Mouse (Mus musculus) stomach, embryonic 14.5 days (tissue): ENCODE measurements around the gene Rad50. TPM values are rescaled to one million over a fixed set of nuclear protein-coding genes. Genes with fewer than 3 reads are reported as not detected.

Experiments used
- ATAC-seq: fragments of 200-750 bp; cut with Nextera tagmentation; 2 replicates; pipeline ENCODE4 v1.8.0; 2017; ENCODE audit warnings: low read depth, moderate TSS enrichment; ENCODE audit not compliant: insufficient number of reproducible peaks, insufficient read depth, low FRiP score
- H3K27ac ChIP-seq: fragments of 300-500 bp; sonication (generic); 2 replicates; pipeline ENCODE4 v1.5.1; 2014; ENCODE audit warnings: mild to moderate bottlenecking, low read length, moderate library complexity, mixed read lengths
- H3K27me3 ChIP-seq: fragments of 300-500 bp; sonication (generic); 2 replicates; pipeline ENCODE4 v1.6.1; 2014; ENCODE audit warnings: low read length, control low read depth, mixed read lengths; ENCODE audit not compliant: control insufficient read depth, insufficient read depth
- H3K36me3 ChIP-seq: fragments of 300-500 bp; sonication (generic); 2 replicates; pipeline ENCODE4 v1.6.1; 2014; ENCODE audit warnings: mild to moderate bottlenecking, control low read depth, low read length, moderate library complexity, mixed read lengths; ENCODE audit not compliant: control insufficient read depth, insufficient read depth
- H3K4me1 ChIP-seq: fragments of 300-500 bp; sonication (generic); 2 replicates; pipeline ENCODE4 v1.6.1; 2014; ENCODE audit warnings: low read length, control low read depth, mixed read lengths; ENCODE audit not compliant: control insufficient read depth, insufficient read depth
- H3K4me2 ChIP-seq: fragments of 300-500 bp; sonication (generic); replicated peaks from 2 replicates; pipeline ENCODE4 v1.6.1; 2014; ENCODE audit warnings: low read depth, low read length, control low read depth
- H3K4me3 ChIP-seq: fragments of 300-500 bp; sonication (generic); 2 replicates; pipeline ENCODE4 v1.5.1; 2014; ENCODE audit warnings: low read depth, low read length, control low read depth
- H3K9ac ChIP-seq: fragments of 300-500 bp; sonication (generic); replicated peaks from 2 replicates; pipeline ENCODE4 v1.6.1; 2014; ENCODE audit warnings: low read depth, mild to moderate bottlenecking, control low read depth, low read length, moderate library complexity, mixed read lengths
- H3K9me3 ChIP-seq: fragments of 300-500 bp; sonication (generic); 2 replicates; pipeline ENCODE4 v1.6.1; 2016; ENCODE audit warnings: low read depth, low read length, control low read depth; ENCODE audit not compliant: control insufficient read depth
- WGBS: fragments of 180-500 bp; shearing (Covaris S2); extraction: QIAGEN DNeasy Blood & Tissue Kit; methylation state at CpG from one replicate; pipeline ENCODE4 v1.1.7; 2014; 5-methylcytosine and 5-hydroxymethylcytosine counted together
- polyA plus RNA-seq: library from polyadenylated mRNA; unstranded; fragments of >200 nt; fragmentation: Nextera tagmentation; extraction: Ambion mirVana; gene quantifications from 2 replicates; pipeline ENCODE4 v1.2.1, GENCODE M21; 2014

Gene Rad50
- polyA plus RNA-seq, 1 experiment from 2014 or later, result 28.9 TPM

- no peak overlapping the region for H3K9ac ChIP-seq
- H3K4me1 ChIP-seq, result no peaks in the 10 kb centered on the region
- H3K4me3 ChIP-seq, result no peak overlapping the region
- H3K27ac ChIP-seq, result no peak overlapping the region
- H3K9me3 ChIP-seq, result no peaks in the 10 kb centered on the region
- H3K4me2 ChIP-seq, result no peak overlapping the region
- H3K36me3 ChIP-seq, result no peaks in the 10 kb centered on the region
- no peaks in the 10 kb centered on the region for H3K27me3 ChIP-seq
- WGBS, result 88% methylated on average over 8 of the region's 8 CpGs
- ATAC-seq, result no peak
These were observed 91.5 kb downstream of the Rad50 start for GRCm38 (mm10) chr11:53615575-53615974.

- H3K27ac ChIP-seq, result no peak overlapping the region
- no peak overlapping the region for H3K4me2 ChIP-seq
- no peaks in the 10 kb centered on the region for H3K36me3 ChIP-seq
- H3K4me1 ChIP-seq, result no peaks in the 10 kb centered on the region
- H3K9me3 ChIP-seq, result no peaks in the 10 kb centered on the region
- WGBS, result 69% methylated on average over 6 of the region's 6 CpGs
- H3K27me3 ChIP-seq, result no peaks in the 10 kb centered on the region
- no peak overlapping the region for H3K4me3 ChIP-seq
- H3K9ac ChIP-seq, result no peak overlapping the region
- ATAC-seq, result no peak
These were observed 91.9 kb downstream of the Rad50 start for GRCm38 (mm10) chr11:53615172-53615571.

GRCm38 (mm10) chr11:53609672-53610071 is 97.4 kb downstream of the Rad50 start:
- H3K4me1 ChIP-seq, result no peaks in the 10 kb centered on the region
- H3K9me3 ChIP-seq, result no peaks in the 10 kb centered on the region
- ATAC-seq, result no peak
- H3K36me3 ChIP-seq, result no peaks in the 10 kb centered on the region
- no peak overlapping the region for H3K9ac ChIP-seq
- H3K4me3 ChIP-seq, result no peak overlapping the region
- no peaks in the 10 kb centered on the region for H3K27me3 ChIP-seq
- WGBS, result 92% methylated on average over 3 of the region's 3 CpGs
- no peak overlapping the region for H3K27ac ChIP-seq
- no peak overlapping the region for H3K4me2 ChIP-seq

GRCm38 (mm10) chr11:53609231-53609630 is 97.9 kb downstream of the Rad50 start:
- ATAC-seq, result no peak
- H3K36me3 ChIP-seq, result no peaks in the 10 kb centered on the region
- H3K9ac ChIP-seq, result no peak overlapping the region
- no peak overlapping the region for H3K4me2 ChIP-seq
- H3K27me3 ChIP-seq, result no peaks in the 10 kb centered on the region
- 80% methylated on average over 6 of the region's 6 CpGs for WGBS
- H3K27ac ChIP-seq, result no peak overlapping the region
- no peak overlapping the region for H3K4me3 ChIP-seq
- no peaks in the 10 kb centered on the region for H3K9me3 ChIP-seq
- no peaks in the 10 kb centered on the region for H3K4me1 ChIP-seq

DNA sequence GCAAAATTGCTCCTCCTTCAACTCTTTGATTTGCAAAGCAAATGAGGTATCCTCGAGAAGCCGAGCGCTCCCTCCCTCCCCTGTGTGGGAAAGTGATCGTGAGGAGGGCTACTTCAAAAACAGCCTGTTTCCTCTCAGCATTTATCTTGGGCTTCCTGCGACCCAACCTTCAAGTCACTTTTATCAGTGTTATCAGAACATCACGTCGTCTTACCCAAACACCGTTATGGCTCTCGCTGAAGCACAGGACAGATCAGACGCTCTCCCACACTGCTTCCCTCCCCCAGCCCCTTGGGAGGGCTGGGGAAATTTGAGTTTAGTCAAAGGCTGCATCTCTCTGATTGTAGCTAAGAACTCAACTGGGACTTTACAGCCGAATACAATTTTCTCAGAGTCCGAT is 101.5 kb downstream of the Rad50 start:
- no peak overlapping the region for H3K4me3 ChIP-seq
- ATAC-seq, result no peak
- no peak overlapping the region for H3K27ac ChIP-seq
- WGBS, result 13% methylated on average over 12 of the region's 12 CpGs
- no peaks in the 10 kb centered on the region for H3K4me1 ChIP-seq
- H3K4me2 ChIP-seq, result no peak overlapping the region
- H3K27me3 ChIP-seq, result no peaks in the 10 kb centered on the region
- H3K9me3 ChIP-seq, result no peaks in the 10 kb centered on the region
- no peak overlapping the region for H3K9ac ChIP-seq
- H3K36me3 ChIP-seq, result peaks cover 11% of the 10 kb centered on the region

DNA sequence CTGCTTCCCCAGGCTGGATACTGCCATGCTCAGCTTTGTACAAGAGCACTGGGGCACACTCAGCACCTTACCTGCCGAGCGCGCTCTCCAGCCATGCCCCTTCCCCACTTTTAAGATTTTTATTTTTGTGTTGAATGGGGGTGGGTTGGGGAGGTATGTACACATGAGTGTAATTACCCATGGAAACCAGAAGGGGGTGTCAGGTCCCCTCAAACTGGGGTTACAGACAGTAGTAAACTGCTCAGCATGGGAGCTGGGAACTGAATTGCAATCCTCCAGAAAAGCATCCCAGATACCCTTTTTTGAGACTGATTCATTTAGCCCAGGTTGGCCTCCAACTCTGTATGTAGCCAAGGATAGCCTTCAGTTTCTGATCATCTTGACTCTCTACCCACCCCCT is 102.1 kb downstream of the Rad50 start:
- H3K27ac ChIP-seq, result no peak overlapping the region
- H3K9me3 ChIP-seq, result no peaks in the 10 kb centered on the region
- H3K36me3 ChIP-seq, result peaks cover 14% of the 10 kb centered on the region
- H3K4me3 ChIP-seq, result no peak overlapping the region
- H3K27me3 ChIP-seq, result no peaks in the 10 kb centered on the region
- WGBS, result 93% methylated on average over 3 of the region's 3 CpGs
- no peaks in the 10 kb centered on the region for H3K4me1 ChIP-seq
- no peak overlapping the region for H3K4me2 ChIP-seq
- no peak overlapping the region for H3K9ac ChIP-seq
- ATAC-seq, result no peak

Other genes starting within 250 kb of the Rad50 start
- not detected in 2 replicates for gene Gm9837, start 236.8 kb downstream of the Rad50 start, polyA plus RNA-seq
- not detected in 2 replicates for gene Gm9945, start 227.2 kb downstream of the Rad50 start, polyA plus RNA-seq
- 0.13 and 0.24 TPM in 2 replicates for gene Sowaha, start 227.0 kb downstream of the Rad50 start, polyA plus RNA-seq
- gene Sept8, start 188.1 kb downstream of the Rad50 start, polyA plus RNA-seq, result 24.5 and 26.1 TPM in 2 replicates
- 75.2 and 77.5 TPM in 2 replicates for gene Kif3a, start 139.9 kb downstream of the Rad50 start, polyA plus RNA-seq
- gene Il4, start 88.7 kb downstream of the Rad50 start, polyA plus RNA-seq, result 2.1 and 2.2 TPM in 2 replicates
- gene Il13, start 72.6 kb downstream of the Rad50 start, polyA plus RNA-seq, result not detected in 2 replicates
- gene Il5, start 13.5 kb upstream of the Rad50 start, polyA plus RNA-seq, result not detected in 2 replicates
- gene Irf1, start 62.7 kb upstream of the Rad50 start, polyA plus RNA-seq, result 19.3 and 21.6 TPM in 2 replicates
- gene Gm17334, start 65.9 kb upstream of the Rad50 start, polyA plus RNA-seq, result 0.46 TPM in 1 of 2 replicates, not detected in the other
- gene Gm12216, start 151.9 kb upstream of the Rad50 start, polyA plus RNA-seq, result 1.5 and 4.3 TPM in 2 replicates
- gene Slc22a5, start 184.3 kb upstream of the Rad50 start, polyA plus RNA-seq, result 11.1 and 12.8 TPM in 2 replicates